Mouse (Mus musculus): ENCODE results near the gene Fmo9. TPM values are rescaled to one million over a fixed set of nuclear protein-coding genes. Genes with fewer than 3 reads are reported as not detected.

Gene Fmo9
- not detected in 2 replicates for polyA plus RNA-seq (2012; rRNA removed)

DNA sequence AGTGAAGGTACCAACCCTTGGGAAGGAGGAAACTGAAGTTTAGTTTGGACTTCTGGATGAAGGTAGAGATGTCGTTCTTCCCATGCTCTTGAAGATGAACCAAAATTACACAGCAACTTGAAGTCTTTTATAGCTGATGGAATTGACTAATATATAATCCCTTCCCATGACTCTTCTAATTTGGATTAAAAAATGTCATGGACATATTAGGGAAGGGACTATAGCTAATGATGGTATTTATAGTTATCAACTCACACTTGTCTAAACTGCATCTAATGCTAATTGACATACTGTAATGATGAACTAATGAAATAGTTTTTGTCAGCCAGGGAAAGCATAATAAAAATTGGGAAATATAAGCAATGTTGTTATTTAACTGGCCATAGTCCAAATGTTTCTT is at the start of gene Fmo9:
Fmo9 (minus strand) TSS at position 101 of the 400 bp plus-strand sequence.

GRCm38 (mm10) chr1:166647593-166647992 is 34.1 kb downstream of the Fmo9 start, which contains the start of gene Gm4847:
Gene Gm4847 (minus strand): TSS chr1:166647693.

Other genes starting within 250 kb of the Fmo9 start
- not detected in 2 replicates for gene Gm4846, start 184.3 kb downstream of the Fmo9 start, polyA plus RNA-seq (2012; rRNA removed)
- not detected in 2 replicates for gene Gm4847, start 34.2 kb downstream of the Fmo9 start, polyA plus RNA-seq (2012; rRNA removed)